Comparison of ENCODE assay signal across 18 mouse cellular contexts in the genomic region with DNA sequence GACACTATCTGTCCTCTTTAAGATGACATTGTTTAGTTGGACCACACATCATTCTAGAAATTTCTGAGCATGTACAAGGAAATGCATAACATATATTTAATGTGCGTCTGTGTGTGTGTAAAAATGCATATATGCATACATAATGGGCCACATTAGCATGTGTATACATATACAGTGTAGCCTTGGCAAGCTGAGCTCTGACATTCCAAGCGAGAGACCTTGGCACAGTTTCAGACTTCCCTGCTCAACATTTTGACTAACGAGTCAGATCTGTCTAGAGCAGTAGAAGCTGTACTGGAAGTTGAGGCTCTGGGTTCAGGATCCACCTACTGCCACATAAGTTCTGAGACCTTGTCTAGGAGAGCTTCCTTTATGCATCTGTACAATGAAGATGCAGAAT. TPM values are rescaled to one million over a fixed set of nuclear protein-coding genes. Genes with fewer than 3 reads are reported as not detected.
A peak's percentile ranks its signal among the peaks of the same experiment; 100 is the strongest.
DNase-seq lines count a peak whose midpoint lies in the region; ATAC-seq and TF ChIP-seq lines count a peak whose summit lies in the region.
"Had no signal": no experiment of that assay in that cellular context is flagged by ENCODE, and none has a peak within 500 bp of the region (broad histone marks: within the 10 kb centered on the region; RNA-seq: fewer than 3 reads in every experiment).

No protein-coding gene starts in this region.

- no peaks in the 10 kb centered on the region for H3K9me3 ChIP-seq in kidney, embryonic 16.5 days (ENCODE audit: low read length)
- H3K9me3 ChIP-seq in forebrain, postnatal 0 days (ENCODE audit: low read length): no peaks in the 10 kb centered on the region
- H3K9me3 ChIP-seq: embryonic facial prominence, embryonic 12.5 days; hindbrain, embryonic 15.5 days; liver, embryonic 12.5 days had no signal

- no peak for TF ChIP-seq CTCF in brain, embryonic 14.5 days (IDR thresholded peaks at IDR 0.05; ENCODE audit: borderline replicate concordance, extremely low read depth, insufficient read depth, insufficient read length)
- TF ChIP-seq CTCF in forebrain, postnatal 0 days (IDR thresholded peaks at IDR 0.05; ENCODE audit: low read depth): no peak

- H3K27me3 ChIP-seq in kidney, embryonic 16.5 days (ENCODE audit: insufficient read depth, low read length): no peaks in the 10 kb centered on the region
- H3K27me3 ChIP-seq in forebrain, postnatal 0 days (ENCODE audit: insufficient read depth, low read length): no peaks in the 10 kb centered on the region
- H3K27me3 ChIP-seq: embryonic facial prominence, embryonic 12.5 days; hindbrain, embryonic 15.5 days; liver, embryonic 12.5 days had no signal

- no peak for TF ChIP-seq POLR2A in brain, embryonic 14.5 days (IDR thresholded peaks at IDR 0.05; ENCODE audit: borderline replicate concordance, extremely low read depth, insufficient read depth, insufficient read length, poor library complexity, severe bottlenecking)

- peaks cover 10% of the 10 kb centered on the region; the same call in 1 of the 2 replicates for H3K4me1 ChIP-seq in kidney, embryonic 16.5 days (ENCODE audit: insufficient read depth, low read length)
- peaks cover 9% of the 10 kb centered on the region; the same call in 1 of the 2 replicates for H3K4me1 ChIP-seq in forebrain, postnatal 0 days (ENCODE audit: insufficient read depth)
- H3K4me1 ChIP-seq: hindbrain, embryonic 15.5 days; liver, embryonic 12.5 days had no signal

- no peak for ATAC-seq in kidney, embryonic 16.5 days (ENCODE audit: low FRiP score, low TSS enrichment)
- peak; percentile 72 for ATAC-seq in forebrain, postnatal 0 days
- ATAC-seq: liver, embryonic 12.5 days had no signal

- no peak overlapping the region for H3K4me2 ChIP-seq in kidney, embryonic 16.5 days (replicated peaks; ENCODE audit: low read depth, low read length)
- no peak overlapping the region for H3K4me2 ChIP-seq in forebrain, postnatal 0 days (ENCODE audit: low read depth)
- H3K4me2 ChIP-seq: embryonic facial prominence, embryonic 12.5 days; heart, embryonic 11.5 days; hindbrain, embryonic 15.5 days; liver, embryonic 12.5 days had no signal

- no peak overlapping the region for H3K4me3 ChIP-seq in kidney, embryonic 16.5 days (ENCODE audit: low read length)
- no peak overlapping the region for H3K4me3 ChIP-seq in forebrain, postnatal 0 days (ENCODE audit: low read depth, low read length)
- H3K4me3 ChIP-seq: embryonic facial prominence, embryonic 12.5 days; hindbrain, embryonic 15.5 days; liver, embryonic 12.5 days had no signal

- H3K27ac ChIP-seq in kidney, embryonic 16.5 days (ENCODE audit: low read length): 0 out of 2 replicates have a peak overlapping the region, but pooled peaks have one; percentile 9
- H3K27ac ChIP-seq in forebrain, postnatal 0 days (ENCODE audit: low read depth, low read length): no peak overlapping the region
- H3K27ac ChIP-seq: hindbrain, embryonic 15.5 days; liver, embryonic 12.5 days had no signal

- H3K9ac ChIP-seq in kidney, embryonic 16.5 days (replicated peaks; ENCODE audit: low read length): no peak overlapping the region
- H3K9ac ChIP-seq in forebrain, postnatal 0 days: no peak overlapping the region
- H3K9ac ChIP-seq: embryonic facial prominence, embryonic 12.5 days; hindbrain, embryonic 15.5 days; liver, embryonic 12.5 days had no signal

- no peaks in the 10 kb centered on the region for H3K36me3 ChIP-seq in kidney, embryonic 16.5 days (ENCODE audit: insufficient read depth, low read length)
- H3K36me3 ChIP-seq in forebrain, postnatal 0 days (ENCODE audit: insufficient read depth): no peaks in the 10 kb centered on the region
- H3K36me3 ChIP-seq: embryonic facial prominence, embryonic 12.5 days; hindbrain, embryonic 15.5 days; liver, embryonic 12.5 days had no signal

- 69% methylated on average over 3 of the region's 3 CpGs for WGBS in kidney, embryonic 16.5 days
- WGBS in forebrain, postnatal 0 days: 23% methylated on average over 3 of the region's 3 CpGs

- DNase-seq in kidney, postnatal 36 days: no peak
- DNase-seq in NIH3T3 (ENCODE audit: low read depth): peak; percentile 63
- peak; percentile 87 for DNase-seq in brain, embryonic 14.5 days (ENCODE audit: low read depth)
- DNase-seq in forebrain, postnatal 0 days: peak; percentile 35
- no peak for DNase-seq in neural tube, embryonic 10.5 days (ENCODE audit: extremely low spot score, low spot score)
- no peak for DNase-seq in kidney, postnatal 10 days
- DNase-seq in ovary, postnatal 10 days (ENCODE audit: low spot score): no peak
- DNase-seq: adrenal gland, adult 2 months; cerebellum, adult 9-10 months; heart, postnatal 14 days; kidney, adult 18-20 months; kidney, postnatal 14 days; thymus, adult 18-20 months had no signal

RNA-seq across cellular contexts. Expression of a gene that starts 17.0 kb away (rescaled TPM):
- polyA plus RNA-seq in kidney, embryonic 16.5 days (2015; fragmentation: Nextera tagmentation; extraction: Ambion mirVana): 31.5 and 32.7 TPM in 2 replicates
- polyA plus RNA-seq in brain, embryonic 14.5 days (2012; rRNA removed): 7.3 and 12.1 TPM in 2 replicates
- 16.3 and 26.5 TPM in 2 replicates for total RNA-seq in forebrain, postnatal 0 days (2014; rRNA removed)
- 3.1 and 6.2 TPM in 2 replicates for polyA plus RNA-seq in forebrain, postnatal 0 days (2015; fragmentation: Nextera tagmentation; extraction: Ambion mirVana)

Comparison
In these comparisons a context has a peak if more than half of its experiments do, and no peak if none do; other contexts are left out.
1. DNase-seq: peak in NIH3T3 (single experiment), brain, embryonic 14.5 days (single experiment) and forebrain, postnatal 0 days (single experiment); none in kidney, postnatal 36 days (0 of 2), neural tube, embryonic 10.5 days (single experiment), kidney, postnatal 10 days (single experiment) and ovary, postnatal 10 days (single experiment).